Mouse (Mus musculus) thymus, adult 2 months (tissue): Measurements from ENCODE around the gene Creb3l2. TPM values are rescaled to one million over a fixed set of nuclear protein-coding genes. Genes with fewer than 3 reads are reported as not detected.

Experiments used
- DNase-seq: peaks from one replicate; pipeline ENCODE4 v3.0.0; 2021
- H3K27ac ChIP-seq: fragments of 200-500 bp; 2 replicates; pipeline ENCODE4 v1.5.1; 2012; ENCODE audit warnings: low read length, control low read depth; ENCODE audit not compliant: control insufficient read depth, insufficient read depth
- H3K27me3 ChIP-seq: fragments of 200-500 bp; 2 replicates; pipeline ENCODE4 v1.6.1; 2012; ENCODE audit warnings: mild to moderate bottlenecking, low read length, moderate library complexity, mixed read lengths; ENCODE audit not compliant: control insufficient read depth, insufficient read depth
- H3K36me3 ChIP-seq: fragments of 200-500 bp; 2 replicates; pipeline ENCODE4 v1.6.1; 2012; ENCODE audit warnings: mild to moderate bottlenecking, low read length, moderate library complexity; ENCODE audit not compliant: control insufficient read depth, insufficient read depth
- H3K4me1 ChIP-seq: fragments of 200-500 bp; replicated peaks from 2 replicates; pipeline ENCODE4 v1.6.1; 2012; ENCODE audit warnings: low read length; ENCODE audit not compliant: control insufficient read depth, insufficient read depth
- H3K4me3 ChIP-seq: fragments of 200-500 bp; 2 replicates; pipeline ENCODE4 v1.5.1; 2012; ENCODE audit warnings: mild to moderate bottlenecking, low read length, control low read depth, moderate library complexity; ENCODE audit not compliant: control insufficient read depth, insufficient read depth
- CTCF ChIP-seq: fragments of 200-500 bp; IDR thresholded peaks from 2 replicates; pipeline ENCODE4 v1.5.1; 2012; ENCODE audit warnings: mild to moderate bottlenecking, control low read depth, low read length, moderate library complexity, borderline replicate concordance; ENCODE audit not compliant: control insufficient read depth, poor library complexity, insufficient read depth; ENCODE audit errors: extremely low read depth
- POLR2A ChIP-seq: fragments of 200-500 bp; IDR thresholded peaks from 2 replicates; pipeline ENCODE4 v1.6.1; 2012; ENCODE audit warnings: mild to moderate bottlenecking, low read length, control low read depth, moderate library complexity; ENCODE audit not compliant: control insufficient read depth, poor library complexity, insufficient read depth; ENCODE audit errors: extremely low read depth
- WGBS: fragments of 180-500 bp; shearing (Covaris S2); methylation state at CpG from one replicate; pipeline ENCODE4 v1.1.7; 2018; 5-methylcytosine and 5-hydroxymethylcytosine counted together
- polyA plus RNA-seq: library from polyadenylated mRNA; depleted of rRNA; stranded (reverse); fragments of >200 nt; gene quantifications from 2 replicates; pipeline ENCODE4 v1.2.3, GENCODE M21; 2012

Creb3l2 gene
- polyA plus RNA-seq, 1 experiment = 9.9 TPM

DNA sequence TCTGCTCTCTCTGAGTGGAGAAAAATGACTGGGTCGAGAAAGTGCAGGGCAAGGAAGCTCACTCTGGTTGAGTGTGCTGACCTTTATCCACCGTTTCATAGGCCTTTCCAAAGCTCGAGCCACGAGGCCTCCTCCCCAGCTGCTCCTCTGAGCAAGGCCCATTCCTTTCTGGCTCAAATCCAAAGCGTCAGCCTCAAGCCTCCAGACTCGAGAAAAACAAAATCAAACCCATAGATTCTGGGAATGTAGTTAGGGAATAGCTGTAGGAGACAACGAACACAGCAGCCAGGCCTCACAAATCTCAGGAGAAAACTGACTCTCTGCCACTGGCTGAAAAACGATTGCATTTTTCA is 115.4 kb downstream of the Creb3l2 start:
- Histone ChIP-seq H3K27ac (no peak overlapping the region), H3K4me1 (no peaks in the 10 kb centered on the region), H3K4me3 (no peak overlapping the region), H3K27me3 (no peaks in the 10 kb centered on the region), H3K36me3 (no peaks in the 10 kb centered on the region)
- DNase-seq = no peak
- no peak for TF ChIP-seq CTCF
- TF ChIP-seq POLR2A = no peak
- WGBS = 78% methylated on average over 8 of the region's 8 CpGs

DNA sequence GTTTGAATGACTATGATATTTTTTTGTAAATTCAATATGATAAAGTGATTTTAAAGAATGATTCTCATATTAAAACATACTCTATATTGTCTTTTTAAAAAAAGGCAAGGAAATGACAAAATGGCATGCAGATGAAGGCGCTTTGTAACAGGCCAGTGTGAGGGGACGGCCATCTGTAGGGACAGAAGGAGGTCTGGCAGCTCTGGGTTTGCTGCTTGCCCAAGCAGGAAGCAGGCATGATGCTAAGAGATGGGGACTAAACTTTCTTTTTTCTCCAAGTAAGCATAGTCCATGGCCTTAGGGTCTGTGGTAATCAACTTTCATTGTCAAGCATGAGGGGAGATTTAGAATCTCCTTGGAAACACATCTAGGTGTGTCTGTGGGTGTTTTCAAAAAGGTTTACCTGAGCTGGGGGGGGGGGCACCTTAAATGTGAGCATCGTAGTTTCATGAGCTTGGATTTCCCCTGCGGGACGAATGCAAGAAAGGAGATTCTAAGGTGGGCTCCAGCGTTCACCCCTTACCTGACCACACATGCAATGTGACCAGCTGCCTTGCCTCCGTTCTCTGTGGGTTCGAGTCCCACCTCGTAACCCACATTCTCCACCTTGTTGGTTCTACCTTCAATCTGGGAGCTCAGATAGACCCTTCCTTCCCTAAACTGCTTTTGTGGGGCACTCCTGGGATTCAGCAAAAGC is 115.9 kb downstream of the Creb3l2 start:
- H3K36me3 ChIP-seq = no peaks in the 10 kb centered on the region
- no peaks in the 10 kb centered on the region for H3K27me3 ChIP-seq
- H3K4me3 ChIP-seq = no peak overlapping the region
- 94% methylated on average over 9 of the region's 9 CpGs for WGBS
- no peak overlapping the region for H3K27ac ChIP-seq
- no peak for TF ChIP-seq CTCF
- TF ChIP-seq POLR2A = no peak
- DNase-seq = no peak
- H3K4me1 ChIP-seq = no peaks in the 10 kb centered on the region

DNA sequence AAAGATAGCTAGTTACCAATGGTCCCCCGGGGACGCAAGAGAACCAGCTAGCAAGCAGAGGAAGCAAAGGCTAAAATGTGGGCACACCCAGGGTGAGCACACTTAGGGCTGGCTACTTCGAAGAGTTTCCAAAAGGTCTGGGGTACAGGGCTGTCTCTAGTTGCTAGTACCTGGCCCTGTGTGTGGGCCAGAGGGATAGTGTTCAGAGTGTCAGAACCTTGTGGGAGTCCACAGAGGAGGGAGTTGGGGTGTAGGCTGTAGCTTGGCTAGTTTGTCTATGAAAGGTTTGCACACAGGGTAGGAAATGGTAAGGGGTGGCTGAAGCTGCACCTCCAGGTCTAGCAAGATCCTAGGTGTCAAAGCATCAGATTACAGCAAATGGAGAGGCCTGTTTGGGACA is 116.9 kb downstream of the Creb3l2 start:
- no peaks in the 10 kb centered on the region for H3K36me3 ChIP-seq
- TF ChIP-seq CTCF (no peak), POLR2A (no peak)
- no peaks in the 10 kb centered on the region for H3K4me1 ChIP-seq
- H3K27me3 ChIP-seq = no peaks in the 10 kb centered on the region
- WGBS = 91% methylated on average over 3 of the region's 3 CpGs
- no peak for DNase-seq
- H3K27ac ChIP-seq = no peak overlapping the region
- H3K4me3 ChIP-seq = no peak overlapping the region

DNA sequence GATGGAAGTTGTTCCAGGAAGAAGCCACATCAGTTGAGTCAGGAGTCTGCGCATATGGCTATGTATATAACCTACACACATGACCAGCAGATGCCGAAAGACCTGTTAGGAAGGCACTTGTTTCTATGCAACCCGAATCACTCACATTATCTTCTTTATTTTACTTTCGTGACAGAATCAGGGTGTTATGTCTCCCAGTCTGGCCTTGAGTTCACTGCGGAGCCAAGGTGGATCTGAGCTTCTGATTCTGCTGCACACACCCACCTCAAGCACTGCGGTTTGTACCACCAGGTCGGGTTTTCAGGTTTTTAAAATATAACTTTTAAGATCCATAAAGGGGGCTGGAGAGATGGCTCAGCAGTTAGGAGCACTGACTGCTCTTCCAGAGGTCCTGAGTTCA is 119.3 kb downstream of the Creb3l2 start:
- WGBS = 96% methylated on average over 7 of the region's 7 CpGs
- Histone ChIP-seq H3K27ac (no peak overlapping the region), H3K4me3 (no peak overlapping the region), H3K27me3 (no peaks in the 10 kb centered on the region), H3K4me1 (no peaks in the 10 kb centered on the region), H3K36me3 (no peaks in the 10 kb centered on the region)
- no peak for DNase-seq
- TF ChIP-seq CTCF (no peak), POLR2A (no peak)

DNA sequence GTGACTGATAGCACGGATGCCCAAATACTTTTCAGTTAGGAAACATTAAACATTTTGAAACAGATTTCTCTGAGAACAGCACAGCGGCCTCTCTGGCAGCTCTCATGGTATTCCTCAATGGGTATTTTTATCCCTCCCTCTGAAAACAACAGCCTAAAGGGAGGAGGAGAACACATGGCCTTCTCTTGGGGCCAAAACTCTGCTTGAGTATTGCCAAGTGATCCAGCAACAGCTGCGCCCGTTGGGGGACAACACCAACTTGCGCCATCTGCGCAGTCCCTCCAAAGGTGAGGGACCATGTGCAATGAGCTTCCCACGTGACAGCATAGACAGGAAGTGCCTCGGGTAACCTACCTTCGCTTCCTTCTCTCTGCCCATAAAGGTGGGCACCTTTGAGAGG is 119.9 kb downstream of the Creb3l2 start:
- no peak for TF ChIP-seq POLR2A
- TF ChIP-seq CTCF = no peak
- DNase-seq = no peak
- Histone ChIP-seq H3K36me3 (no peaks in the 10 kb centered on the region), H3K4me3 (no peak overlapping the region), H3K27me3 (no peaks in the 10 kb centered on the region), H3K27ac (no peak overlapping the region), H3K4me1 (no peaks in the 10 kb centered on the region)
- WGBS = 85% methylated on average over 9 of the region's 9 CpGs

DNA sequence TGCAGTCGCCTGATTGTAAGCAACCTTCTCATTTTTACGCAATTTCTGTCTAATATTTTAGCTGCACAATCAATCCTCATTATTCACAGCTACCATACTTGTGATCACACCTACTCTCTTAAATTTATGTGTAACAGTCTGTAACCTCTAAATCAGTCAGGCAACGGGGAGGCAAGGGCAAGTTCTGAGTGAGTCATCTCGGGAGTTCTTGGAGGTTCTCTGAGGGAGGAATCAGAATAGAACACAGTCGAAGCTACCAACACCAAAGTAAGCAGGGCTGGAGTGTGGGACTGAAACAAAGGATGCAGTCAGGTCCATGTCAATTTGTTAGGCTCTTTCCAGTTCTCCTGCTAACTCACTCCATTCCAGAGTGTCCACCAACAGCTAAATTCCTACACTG is 124.0 kb downstream of the Creb3l2 start:
- H3K36me3 ChIP-seq = no peaks in the 10 kb centered on the region
- WGBS = 93% methylated on average over 5 of the region's 5 CpGs
- H3K4me3 ChIP-seq = no peak overlapping the region
- H3K4me1 ChIP-seq = no peaks in the 10 kb centered on the region
- no peak overlapping the region for H3K27ac ChIP-seq
- TF ChIP-seq CTCF (no peak), POLR2A (no peak)
- no peaks in the 10 kb centered on the region for H3K27me3 ChIP-seq
- no peak for DNase-seq

DNA sequence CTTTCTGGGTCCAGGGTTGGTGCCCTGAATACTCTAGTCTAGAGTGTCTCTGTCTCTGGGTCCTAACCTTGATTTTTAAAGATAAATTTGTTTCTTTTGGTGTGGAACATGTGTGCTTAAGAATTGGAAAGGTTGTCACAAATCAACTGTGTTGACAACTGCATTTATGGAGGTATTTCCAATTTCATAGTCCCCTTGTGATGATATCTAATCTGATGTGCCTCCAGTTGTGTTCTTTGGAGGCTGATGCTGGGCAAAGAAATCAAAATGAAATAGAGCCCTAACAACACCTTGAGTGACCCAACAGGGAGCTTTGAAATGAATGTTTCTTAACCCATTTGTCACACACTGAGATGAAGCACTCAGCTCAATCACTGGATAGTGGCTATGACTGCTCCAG is 126.5 kb downstream of the Creb3l2 start:
- Histone ChIP-seq H3K4me1 (no peaks in the 10 kb centered on the region), H3K4me3 (no peak overlapping the region), H3K27me3 (no peaks in the 10 kb centered on the region), H3K27ac (no peak overlapping the region), H3K36me3 (no peaks in the 10 kb centered on the region)
- no peak for DNase-seq
- TF ChIP-seq CTCF (no peak), POLR2A (no peak)
